Mouse (Mus musculus) kidney, adult 2 months (tissue): ENCODE data around the gene Slain2.

ENCODE experiments used
- CTCF ChIP-seq: fragments of 200-500 bp; conservative IDR thresholded peaks from 2 replicates; pipeline ENCODE4 v1.5.1; 2011; ENCODE audit warnings: low read depth, mild to moderate bottlenecking, control low read depth, low read length, moderate library complexity, mixed read lengths; ENCODE audit not compliant: insufficient read depth, insufficient read length
- POLR2A ChIP-seq: fragments of 200-500 bp; IDR thresholded peaks from one replicate; pipeline ENCODE4 v1.6.1; 2011; ENCODE audit warnings: low read depth, low read length, control low read depth

- no peak for TF ChIP-seq POLR2A
- TF ChIP-seq CTCF = no peak; the same call in 1 of the 2 replicates
Observed at GRCm38 (mm10) chr5:72960096-72960495, 46.0 kb downstream of the Slain2 start.
